Mouse (Mus musculus): ENCODE data around the gene Rnf40. TPM values are rescaled to one million over a fixed set of nuclear protein-coding genes. Genes with fewer than 3 reads are reported as not detected.
"Not testable (repeated sequence)": the region's sequence is repeated elsewhere in the genome, so short reads cannot be mapped to it uniquely, and the experiment has no call there.

The Rnf40 gene
- total RNA-seq, 2 experiments from 2014 or later = 51.5 to 59.7 TPM

DNA sequence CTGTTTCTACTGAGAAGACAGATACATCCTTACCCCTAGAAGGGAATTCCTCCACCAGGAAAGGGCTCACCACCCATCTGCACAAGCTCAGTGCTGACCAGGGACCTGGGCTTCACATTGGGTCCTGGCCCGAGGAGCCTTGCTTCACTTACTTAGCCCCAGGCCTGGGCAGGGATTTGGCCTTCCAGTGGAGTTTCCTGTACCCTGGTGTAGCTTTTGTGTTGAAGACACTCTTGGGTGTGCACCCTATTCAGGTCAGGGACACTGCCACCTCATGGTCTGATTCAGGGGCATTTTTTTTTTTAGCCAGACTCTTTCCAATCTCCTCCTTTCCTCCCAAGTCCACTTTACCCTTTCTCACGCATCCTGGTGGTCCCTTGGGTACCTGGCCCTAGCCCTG is 14.3 kb downstream of the Rnf40 start:
- DNase-seq = no peak

DNA sequence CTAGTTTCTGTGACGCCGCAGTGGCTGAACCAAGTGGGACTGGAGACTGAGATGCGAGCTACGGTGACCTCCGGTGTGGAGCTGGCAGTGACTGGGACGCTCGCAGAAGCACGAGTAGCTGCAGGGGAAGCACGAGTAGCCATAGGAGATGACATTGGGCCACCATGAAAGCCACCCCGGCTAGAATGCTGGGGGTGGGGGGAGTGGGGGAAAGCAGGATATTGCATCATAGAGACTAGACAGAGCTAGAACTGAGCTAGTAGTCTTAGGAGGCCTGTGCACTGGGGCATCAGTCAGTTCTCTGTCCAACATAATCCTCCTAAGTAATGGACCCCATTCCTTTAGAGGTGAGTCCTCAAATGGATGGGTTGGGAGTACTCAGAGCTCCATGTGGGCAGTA is 15.7 kb downstream of the Rnf40 start:
- DNase-seq = no peak

DNA sequence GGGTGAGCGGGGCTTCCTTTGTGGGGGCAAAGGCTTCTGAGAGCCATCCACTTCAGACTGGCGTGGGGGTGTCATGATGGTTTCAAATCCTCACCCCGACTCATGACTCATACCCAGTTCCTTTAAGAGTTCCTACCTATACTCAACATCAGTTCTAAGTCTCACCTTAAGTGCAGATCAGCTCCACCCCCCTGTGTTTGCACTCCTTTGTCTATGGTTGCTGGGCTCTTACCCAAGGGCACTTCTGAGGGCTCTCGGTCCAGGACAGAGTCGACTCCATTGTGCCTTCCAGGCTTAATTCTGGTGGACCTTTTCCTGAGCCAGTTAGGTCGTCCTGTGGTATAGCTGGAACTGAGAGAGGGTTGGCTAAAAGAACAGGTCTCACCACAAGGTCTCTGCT is 18.6 kb downstream of the Rnf40 start:
- no peak for DNase-seq

DNA sequence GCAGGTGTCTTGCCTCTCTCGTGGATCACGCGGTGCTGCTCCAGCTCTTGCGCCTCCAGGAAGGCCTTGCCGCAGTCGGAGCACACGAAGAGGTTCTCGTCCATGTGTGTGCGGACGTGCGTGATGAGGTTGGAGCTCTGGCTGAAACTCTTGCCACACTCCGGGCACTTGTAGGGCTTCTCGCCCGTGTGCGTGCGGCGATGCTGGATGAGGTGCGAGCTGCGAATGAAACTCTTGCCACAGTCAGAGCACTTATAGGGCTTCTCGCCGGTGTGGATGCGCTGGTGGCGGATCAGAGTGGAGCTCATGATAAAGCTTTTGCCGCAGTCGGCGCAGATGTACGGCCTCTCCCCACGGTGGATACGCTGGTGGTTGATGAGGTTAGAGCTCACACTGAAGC is 22.4 kb downstream of the Rnf40 start:
- DNase-seq = no peak

DNA sequence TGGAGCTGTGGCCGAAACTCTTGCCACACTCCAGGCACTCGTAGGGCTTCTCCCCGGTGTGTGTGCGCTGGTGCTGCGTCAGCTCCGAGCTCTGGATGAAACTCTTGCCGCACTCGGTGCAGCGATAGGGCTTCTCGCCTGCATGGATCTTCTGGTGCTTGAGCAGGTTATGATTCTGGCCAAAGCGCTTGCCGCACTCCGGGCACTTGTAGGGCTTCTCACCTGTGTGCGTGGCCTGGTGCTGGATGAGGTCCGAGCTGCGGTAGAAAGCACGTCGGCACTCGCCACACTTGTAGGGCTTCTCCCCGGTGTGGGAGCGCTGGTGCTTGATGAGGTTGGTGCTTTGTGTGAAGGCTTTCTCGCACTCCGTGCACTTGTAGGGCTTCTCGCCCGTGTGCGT is 23.0 kb downstream of the Rnf40 start:
- no peak for DNase-seq

DNA sequence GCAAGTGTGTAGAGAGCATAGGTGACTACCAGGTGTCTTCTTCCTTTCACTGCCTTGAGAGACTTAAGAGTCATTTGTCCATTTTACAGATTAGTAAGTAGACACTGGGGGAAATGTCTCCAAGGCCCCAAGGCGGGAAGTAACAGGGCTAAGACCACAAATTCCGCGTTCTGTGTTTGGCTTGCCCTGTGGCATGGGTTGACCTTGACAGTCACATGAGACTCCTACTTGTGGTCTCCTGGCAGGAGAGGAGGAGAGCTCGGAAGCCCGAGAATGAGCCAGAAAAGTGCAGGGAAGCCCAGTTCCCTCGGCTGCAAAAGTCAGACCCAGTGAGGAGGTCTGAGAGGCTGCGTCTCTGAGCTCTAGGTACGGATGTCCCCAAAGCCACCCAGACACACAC is 24.9 kb downstream of the Rnf40 start:
- DNase-seq = no peak

DNA sequence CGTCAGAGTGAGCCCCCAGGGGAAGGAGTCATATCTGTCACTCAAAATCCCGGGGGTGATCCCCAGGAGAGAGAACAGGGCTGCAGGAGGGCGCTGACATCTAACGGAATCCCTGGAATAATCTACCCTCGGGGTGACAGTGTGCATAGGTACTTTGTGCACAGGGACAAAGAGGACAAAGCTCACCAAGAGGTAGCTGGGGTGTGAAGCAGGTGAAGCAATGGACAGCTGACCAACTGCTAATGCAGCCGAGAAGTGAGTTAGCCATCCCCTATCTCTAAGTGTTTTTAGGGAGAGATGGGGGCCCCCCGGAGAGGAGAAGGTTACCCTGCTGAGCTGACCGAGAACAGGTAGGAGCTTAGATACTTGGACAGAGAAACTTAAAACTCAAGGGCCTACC is 25.5 kb downstream of the Rnf40 start:
- DNase-seq = no peak

DNA sequence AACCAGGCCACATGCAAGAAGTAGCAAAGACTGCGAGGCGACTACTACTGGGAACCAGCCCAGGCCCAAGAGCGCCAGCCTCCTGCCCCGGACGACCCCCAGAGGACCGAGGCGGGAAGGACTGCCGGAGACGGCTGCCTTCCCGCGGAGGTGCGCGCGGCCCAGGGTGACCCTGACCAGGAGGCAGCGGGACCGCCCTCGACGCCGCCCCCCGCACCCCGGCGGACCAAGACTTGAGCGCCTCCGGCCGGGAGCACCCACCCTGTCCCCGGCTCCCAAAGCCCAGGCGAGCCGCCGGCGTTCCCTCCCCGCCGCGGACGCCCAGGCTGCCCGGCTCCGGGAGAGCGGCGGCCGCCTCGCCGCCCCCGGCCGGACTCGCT is 25.9 kb downstream of the Rnf40 start:
- peak; percentile 84 for DNase-seq

DNA sequence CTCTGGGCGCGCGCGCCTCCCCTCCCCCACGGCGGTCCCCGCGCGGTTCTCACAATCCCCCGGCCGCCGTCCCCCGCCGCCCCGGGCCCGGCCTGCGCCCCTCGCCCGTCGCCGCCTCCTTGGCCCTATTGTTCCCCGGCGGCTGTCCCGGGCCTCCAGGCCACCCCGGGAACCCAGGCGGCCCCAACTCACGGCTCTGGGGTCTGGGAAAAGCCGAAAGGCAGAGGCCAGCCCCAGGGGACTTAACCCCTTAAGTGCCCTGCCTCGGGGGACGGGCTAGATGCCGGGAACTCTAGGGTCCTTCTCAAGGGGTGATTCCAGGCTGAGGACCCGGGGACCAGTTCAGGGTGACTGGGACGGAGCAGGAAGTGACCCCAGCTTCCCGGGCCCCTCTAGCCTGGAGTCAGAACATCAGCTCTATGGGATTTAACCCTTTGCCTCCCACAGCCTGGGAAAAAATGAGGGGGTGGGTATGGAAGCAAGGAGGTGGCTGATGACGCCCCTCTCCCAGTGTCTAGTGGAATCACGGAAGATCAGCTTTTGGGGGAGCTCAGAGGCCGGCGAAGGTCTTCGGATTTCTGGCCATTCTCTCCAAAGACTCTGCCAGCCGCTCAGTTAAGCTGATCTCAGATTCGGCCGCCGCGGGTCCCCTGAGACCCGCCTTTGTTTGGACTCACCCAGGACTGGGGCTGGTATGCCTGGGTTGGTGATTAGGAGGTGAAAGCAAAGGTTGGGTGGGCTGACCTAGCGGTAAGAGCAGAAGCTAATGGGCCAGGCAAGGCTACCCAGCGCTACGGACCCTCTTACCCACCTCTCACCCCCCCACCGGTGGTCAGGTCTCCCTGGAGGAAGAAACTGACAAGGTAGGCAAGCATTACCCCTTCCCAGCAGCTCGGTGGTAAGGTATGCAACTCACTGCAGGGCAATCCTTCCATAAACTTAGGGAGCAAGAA is 26.6 kb downstream of the Rnf40 start, which contains the start of gene Zfp629:
Gene Zfp629, minus strand, starts transcription at position 907 of the 953 bp plus-strand sequence.
- DNase-seq = peak; percentile 83

DNA sequence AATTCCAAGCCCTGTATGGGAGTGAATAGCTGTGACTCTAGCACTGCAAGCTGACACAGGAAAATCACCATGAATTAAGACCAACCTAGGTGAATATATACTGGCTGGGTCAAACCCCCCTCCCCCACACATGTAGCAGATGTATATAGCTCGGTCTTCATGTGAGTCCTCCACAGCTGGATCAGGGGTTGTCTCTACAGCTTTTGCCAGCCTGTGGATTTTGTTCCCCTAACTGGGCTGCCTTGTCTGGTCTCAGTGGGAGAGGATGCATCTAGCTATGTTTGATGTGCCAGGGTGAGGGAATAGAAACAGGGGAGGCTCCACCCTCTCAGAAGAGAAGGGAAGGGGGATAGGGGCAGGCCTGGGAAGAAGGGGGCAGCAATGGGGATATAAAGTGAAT is 27.8 kb downstream of the Rnf40 start:
- DNase-seq = no peak

DNA sequence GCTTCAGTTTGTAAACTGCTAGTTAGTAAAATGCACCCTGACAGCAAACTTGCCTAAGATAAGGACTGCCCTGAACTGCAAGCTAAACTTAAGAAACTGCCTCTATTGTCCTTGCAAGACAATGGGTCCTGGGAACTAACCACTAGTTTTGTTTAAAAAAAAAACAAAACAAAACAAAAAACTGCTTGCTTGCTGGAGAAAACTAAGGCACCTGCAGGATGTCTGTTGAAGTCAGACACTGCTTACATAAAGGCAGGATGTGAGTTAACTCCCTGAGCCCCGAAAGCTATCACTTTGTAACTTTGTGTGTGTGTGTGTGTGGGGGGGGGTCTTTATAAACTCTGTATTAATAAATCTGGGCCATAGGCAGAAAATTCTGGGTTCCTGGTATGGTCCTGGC is 28.3 kb downstream of the Rnf40 start:
- no peak for DNase-seq

DNA sequence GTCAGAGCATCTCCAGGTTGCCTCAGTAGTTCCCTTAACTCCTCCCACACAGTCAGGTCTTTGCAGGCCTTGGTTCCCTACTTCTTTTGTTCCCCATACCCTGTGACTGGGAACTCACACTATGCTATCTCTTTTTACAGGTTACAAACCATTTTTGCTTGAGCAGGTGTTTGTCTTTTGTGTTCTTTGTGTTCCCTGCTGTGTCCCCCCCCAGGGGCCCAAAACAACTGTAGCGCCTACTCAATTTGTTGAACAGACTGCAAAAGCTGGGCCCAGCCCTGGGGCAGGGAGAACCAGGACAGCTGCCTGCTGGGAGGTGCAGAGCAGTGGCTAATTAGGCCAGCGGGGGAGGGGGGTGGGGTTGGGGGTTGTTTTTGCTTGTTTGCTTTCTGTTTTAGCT is 29.4 kb downstream of the Rnf40 start:
- no peak for DNase-seq

DNA sequence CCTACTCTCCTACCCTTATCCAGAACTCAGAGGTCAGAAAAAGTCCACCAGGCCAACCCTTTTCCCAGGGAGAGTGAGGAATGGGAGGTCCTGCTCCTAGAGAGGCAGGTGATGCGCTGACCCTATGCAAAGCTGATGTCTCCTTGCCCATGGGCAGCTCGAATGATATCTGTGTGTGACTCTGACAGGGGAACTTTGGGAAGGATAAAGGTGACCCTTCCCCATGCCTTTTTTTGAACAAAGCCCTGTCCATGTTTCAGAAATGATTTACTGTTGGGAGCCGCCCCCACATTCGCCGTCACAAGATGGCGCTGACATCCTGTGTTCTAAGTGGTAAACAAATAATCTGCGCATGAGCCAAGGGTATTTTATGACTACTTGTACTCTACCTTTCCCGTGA is 29.8 kb downstream of the Rnf40 start:
- DNase-seq = not testable (repeated sequence)

DNA sequence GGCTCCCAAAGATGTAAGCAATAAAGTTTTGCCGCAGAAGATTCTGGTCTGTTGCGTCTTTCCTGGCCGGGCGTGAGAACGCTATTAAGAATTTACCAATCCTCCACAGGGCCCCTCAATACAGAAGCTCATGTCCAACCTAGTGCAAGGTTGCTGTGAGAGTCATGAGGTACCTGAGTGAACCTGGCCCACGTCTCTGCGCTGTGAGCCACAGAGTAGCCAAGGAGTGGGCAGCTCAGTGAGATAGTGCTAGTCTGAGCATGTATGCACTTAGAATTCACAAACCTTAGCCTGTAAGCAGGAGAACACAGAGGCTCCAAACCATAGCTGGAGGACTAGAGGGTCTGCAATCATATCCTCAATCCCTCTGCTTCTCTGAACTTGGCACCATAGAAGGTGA is 37.5 kb downstream of the Rnf40 start:
- DNase-seq = no peak

DNA sequence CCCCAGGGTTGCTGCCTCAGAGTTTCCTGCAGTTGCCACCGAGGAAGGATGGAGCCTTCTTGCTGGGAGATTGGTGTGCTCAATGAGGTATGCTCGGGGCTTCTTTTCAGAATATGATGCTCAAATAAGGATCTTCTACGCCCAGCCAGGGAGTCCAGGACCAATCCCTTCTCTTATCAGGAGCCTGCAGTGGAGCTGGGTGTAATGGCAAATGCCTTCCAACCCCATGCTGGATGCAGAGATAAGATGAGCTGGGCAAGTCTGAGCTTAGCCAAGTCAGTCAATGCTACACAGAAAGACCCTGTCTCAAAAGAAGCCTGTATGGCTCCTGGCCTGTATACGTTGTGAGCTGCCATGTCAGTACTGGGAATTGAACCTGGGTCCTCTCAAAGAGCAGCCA is 37.9 kb downstream of the Rnf40 start:
- DNase-seq = no peak

DNA sequence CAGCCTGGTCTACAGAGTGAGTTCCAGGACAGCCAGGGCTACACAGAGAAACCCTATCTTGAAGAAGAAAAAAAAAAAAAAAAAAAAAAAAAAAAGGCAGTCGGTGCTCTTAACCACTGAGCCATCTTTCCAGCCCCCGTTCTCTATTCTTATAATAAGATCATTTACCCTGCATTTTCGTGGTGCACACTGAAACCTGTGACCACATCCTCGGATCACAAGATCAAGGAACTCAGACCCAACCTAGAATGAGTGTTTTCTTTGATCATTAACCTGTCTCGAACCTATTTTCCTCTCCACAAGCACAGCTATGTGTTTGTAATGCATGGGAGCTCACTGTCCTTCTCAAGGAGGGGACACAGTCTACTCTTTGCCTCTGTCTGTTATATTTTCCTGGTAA is 40.1 kb downstream of the Rnf40 start:
- no peak for DNase-seq

DNA sequence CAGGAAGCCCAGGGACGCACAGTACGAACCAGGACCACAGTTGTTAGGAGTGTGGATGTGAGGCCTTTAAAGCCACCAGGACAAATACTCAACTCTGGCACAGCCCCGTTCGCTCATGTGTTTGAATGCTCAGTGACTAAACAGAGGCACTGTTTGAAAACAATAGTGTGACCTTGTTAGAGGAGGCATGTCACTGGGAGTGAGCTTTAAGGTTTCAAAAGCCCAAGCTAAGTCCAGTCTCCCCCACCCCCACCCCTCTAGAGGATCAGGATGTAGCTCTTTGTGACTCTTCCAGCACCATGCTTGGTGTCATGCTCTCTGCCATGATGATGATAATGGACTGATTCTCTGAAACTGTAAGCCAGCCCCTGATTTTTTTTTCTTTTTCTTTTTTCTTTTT is 42.8 kb downstream of the Rnf40 start:
- no peak for DNase-seq

DNA sequence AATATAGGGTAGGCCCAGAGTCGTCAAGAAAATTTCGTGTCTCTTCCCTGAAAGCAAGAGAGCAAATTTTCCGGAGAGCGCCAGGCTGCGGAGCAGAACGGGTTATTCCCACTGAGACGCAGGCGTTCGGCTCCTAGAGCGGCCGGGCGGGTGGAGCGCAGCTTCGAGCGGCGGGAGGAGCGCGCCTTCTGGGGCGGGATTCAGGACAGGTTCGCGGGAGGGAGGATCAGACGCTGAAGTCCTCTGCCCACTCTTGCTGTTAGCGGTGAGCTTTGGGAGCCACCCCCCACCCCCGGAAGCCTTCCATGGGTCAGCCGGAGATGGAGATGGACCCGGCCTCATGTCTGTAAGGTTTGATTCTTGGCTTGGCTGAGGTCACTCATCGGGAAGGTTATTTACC is 48.4 kb downstream of the Rnf40 start:
- peak; percentile 90 for DNase-seq

DNA sequence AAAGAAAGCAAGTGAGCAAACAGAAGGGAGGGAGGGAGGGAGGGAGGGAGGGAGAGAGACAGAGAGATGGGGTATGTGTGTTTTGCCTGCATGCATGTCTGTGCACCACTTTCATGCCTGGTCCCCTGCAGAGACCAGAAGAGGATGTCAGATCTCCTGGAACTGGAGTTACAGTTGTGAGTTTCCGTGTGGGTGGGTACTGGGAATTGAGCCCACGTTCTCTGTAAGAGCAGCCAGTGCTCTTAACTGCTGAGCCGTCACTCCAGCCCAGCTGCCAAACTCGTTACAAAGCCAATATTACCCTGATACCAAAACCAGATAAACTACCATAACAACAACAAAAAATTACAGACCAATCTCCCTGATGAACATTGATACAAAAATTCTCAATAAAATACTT is 52.7 kb downstream of the Rnf40 start:
- DNase-seq = no peak

DNA sequence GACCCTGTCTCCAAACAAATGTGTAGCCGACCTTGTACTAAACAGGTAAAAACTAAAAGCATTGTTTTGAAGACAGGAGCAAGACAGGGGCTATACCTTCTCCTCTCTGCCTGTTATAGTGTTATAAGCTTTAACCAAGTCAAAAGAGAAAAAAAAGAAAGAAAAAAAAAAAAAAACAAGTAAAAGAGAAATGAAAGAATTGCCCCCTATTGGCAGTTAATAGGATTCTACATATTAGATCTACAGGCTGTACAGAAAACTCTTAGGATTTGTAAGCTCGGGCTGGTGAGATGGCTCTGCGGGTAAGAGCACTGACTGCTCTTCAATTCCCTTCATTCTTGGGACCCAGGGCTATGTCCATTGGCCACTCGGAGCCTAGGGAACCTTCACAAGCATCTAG is 53.7 kb downstream of the Rnf40 start:
- no peak for DNase-seq

DNA sequence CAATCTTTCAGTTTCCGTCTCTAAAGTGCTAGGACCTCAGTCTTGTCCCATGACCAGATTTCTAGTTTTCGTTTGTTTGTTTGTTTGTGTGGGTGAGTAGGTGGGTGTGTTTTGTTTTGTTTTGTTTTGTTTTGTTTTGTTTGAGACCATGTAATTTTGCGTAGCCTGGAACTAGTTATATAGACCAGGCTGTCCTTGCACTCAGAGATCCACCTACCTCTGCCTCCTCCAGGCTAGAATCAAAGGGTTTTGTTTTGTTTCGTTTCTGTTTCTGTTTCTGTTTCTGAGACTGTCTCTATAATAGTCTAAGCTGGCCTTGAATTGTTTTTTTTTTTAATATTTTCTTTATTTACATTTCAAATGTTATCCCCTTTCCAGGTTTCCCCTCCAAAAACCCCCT is 57.8 kb downstream of the Rnf40 start:
- DNase-seq = no peak

DNA sequence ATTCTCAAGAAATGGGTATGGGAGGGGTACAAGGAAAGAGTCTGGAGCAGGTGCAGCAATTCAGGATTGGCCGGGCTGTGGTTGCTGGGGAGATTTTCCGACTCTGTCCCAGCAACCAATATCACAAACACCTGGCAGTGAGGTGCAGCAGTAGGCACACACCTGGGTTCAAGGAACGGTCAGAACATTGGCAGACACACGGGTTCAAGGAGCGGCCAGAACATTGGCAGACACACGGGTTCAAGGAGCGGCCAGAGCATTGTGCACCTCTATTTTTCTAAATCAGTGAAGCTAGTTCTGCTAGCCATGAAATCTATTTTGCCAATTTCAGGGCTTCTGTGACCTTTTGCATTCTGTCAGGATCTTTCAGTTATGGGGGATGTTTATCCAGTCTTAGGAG is 59.0 kb downstream of the Rnf40 start:
- DNase-seq = not testable (repeated sequence)

DNA sequence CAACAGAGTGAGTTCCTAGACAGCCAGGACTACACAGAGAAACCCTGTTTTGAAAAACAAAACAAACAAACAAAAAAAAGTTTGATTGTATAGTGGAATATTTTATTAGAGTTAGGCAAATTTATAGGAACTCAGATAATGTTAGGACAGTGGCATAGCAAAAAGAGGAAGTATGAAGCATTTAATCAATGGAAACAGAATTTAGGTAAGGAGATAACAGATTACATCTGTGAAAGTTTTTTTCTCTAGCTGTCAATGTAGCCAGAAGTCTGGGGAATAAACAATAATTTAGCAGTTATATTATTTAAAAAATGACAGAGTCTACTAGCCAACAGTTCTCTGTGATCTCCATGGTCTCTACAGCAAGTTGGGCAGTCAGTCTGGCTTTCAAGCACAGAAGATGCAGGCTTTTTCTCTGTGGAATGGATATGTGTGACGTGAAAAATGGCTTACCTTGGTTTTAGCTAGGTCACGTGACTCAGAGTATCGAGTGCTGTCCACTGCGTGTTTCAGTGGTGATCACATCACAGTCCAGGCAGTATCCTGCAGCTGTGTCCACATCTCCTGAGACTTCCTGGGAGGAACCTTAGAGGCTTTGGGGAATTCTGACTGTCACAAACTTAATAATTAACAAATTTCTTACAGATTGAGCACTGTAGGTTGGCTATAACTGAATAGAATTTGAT is 60.1 kb downstream of the Rnf40 start:
- DNase-seq = no peak

DNA sequence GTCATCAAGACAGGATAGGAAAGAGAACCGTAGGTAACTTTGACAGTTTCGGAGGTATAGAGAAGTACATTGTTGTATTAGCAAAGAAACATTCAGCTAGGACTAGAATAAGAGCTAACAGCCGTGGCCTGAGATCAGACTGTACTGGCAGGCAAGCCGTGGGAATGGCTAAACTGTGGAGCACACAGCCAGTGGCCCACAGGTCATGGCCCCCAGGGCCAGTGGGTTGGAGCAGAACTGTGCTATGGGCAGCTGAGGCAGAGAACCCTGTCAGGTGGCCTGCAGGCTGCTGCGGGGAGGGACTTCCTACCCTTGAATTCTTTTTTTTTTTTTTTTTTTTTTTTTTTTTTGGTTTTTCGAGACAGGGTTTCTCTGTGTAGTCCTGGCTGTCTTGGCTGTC is 60.6 kb downstream of the Rnf40 start:
- DNase-seq = no peak

Measured in adrenal gland, postnatal 10 days (tissue).